Mouse (Mus musculus): Measurements from ENCODE around the gene Ptdss2.

Ptdss2 gene

GRCm38 (mm10) chr7:141122245-141122644 lies at the start of gene Ptdss2:
Ptdss2 (plus strand) TSS chr7:141122382.
- peak; percentile 97 for DNase-seq

GRCm38 (mm10) chr7:141073782-141074181 lies 48.4 kb upstream of the Ptdss2 start:
- no peak for DNase-seq

- DNase-seq = peak; percentile 90
These were observed 44.3 kb upstream of the Ptdss2 start, which contains the start of gene Pkp3 for GRCm38 (mm10) chr7:141077841-141078240. Pkp3 (plus strand) TSS chr7:141078218.

- DNase-seq = no peak
These were observed 43.3 kb upstream of the Ptdss2 start for GRCm38 (mm10) chr7:141078876-141079275.

GRCm38 (mm10) chr7:141079481-141080449 lies 42.4 kb upstream of the Ptdss2 start:
- DNase-seq = peak; percentile 88

- no peak for DNase-seq
These were observed 34.3 kb upstream of the Ptdss2 start for GRCm38 (mm10) chr7:141087894-141088293.

- DNase-seq = peak; percentile 90
These were observed 33.7 kb upstream of the Ptdss2 start for GRCm38 (mm10) chr7:141088473-141088872.

GRCm38 (mm10) chr7:141090228-141090627 lies 32.0 kb upstream of the Ptdss2 start:
- DNase-seq = peak; percentile 89

GRCm38 (mm10) chr7:141092051-141092735 lies 30.0 kb upstream of the Ptdss2 start:
- DNase-seq = peak; percentile 99

- no peak for DNase-seq
These were observed 28.2 kb upstream of the Ptdss2 start for GRCm38 (mm10) chr7:141093950-141094349.

GRCm38 (mm10) chr7:141094487-141095205 lies 27.5 kb upstream of the Ptdss2 start:
- DNase-seq = no peak

GRCm38 (mm10) chr7:141096021-141096420 lies 26.2 kb upstream of the Ptdss2 start:
- DNase-seq = peak; percentile 94

- peak; percentile 99 for DNase-seq
These were observed 25.5 kb upstream of the Ptdss2 start for GRCm38 (mm10) chr7:141096649-141097056.

- no peak for DNase-seq
These were observed 25.0 kb upstream of the Ptdss2 start for GRCm38 (mm10) chr7:141097177-141097576.

GRCm38 (mm10) chr7:141099911-141100691 lies 22.1 kb upstream of the Ptdss2 start, which contains the start of gene Sigirr:
Sigirr (minus strand) TSS chr7:141100572.
- DNase-seq = peak; percentile 91

- DNase-seq = no peak
These were observed 19.0 kb upstream of the Ptdss2 start for GRCm38 (mm10) chr7:141103161-141103560.

- peak; percentile 68 for DNase-seq
These were observed 6.3 kb upstream of the Ptdss2 start for GRCm38 (mm10) chr7:141115874-141116273.

- peak; percentile 76 for DNase-seq
These were observed 4.5 kb upstream of the Ptdss2 start, which contains the start of gene Ano9 for GRCm38 (mm10) chr7:141117636-141118035. Ano9 (minus strand) TSS chr7:141117806.

GRCm38 (mm10) chr7:141119487-141119886 lies 2.7 kb upstream of the Ptdss2 start:
- DNase-seq = no peak

- DNase-seq = no peak
These were observed 1.6 kb upstream of the Ptdss2 start for GRCm38 (mm10) chr7:141120605-141121004.

GRCm38 (mm10) chr7:141121051-141121531 lies 1.1 kb upstream of the Ptdss2 start:
- DNase-seq = peak; percentile 92

Data from heart, adult 11 months (tissue).